8 mouse cellular contexts compared by ENCODE assay signal in genomic region chr19:46135297-46135696, GRCm38 (mm10). TPM values are rescaled to one million over a fixed set of nuclear protein-coding genes. Genes with fewer than 3 reads are reported as not detected.
DNase-seq lines count a peak whose midpoint lies in the region; ATAC-seq lines count a peak whose summit lies in the region.

No protein-coding gene starts in this region.

- DNase-seq in A20 (ENCODE audit: low read depth, low spot score): peak; percentile 89
- DNase-seq in brain, adult 2 months (ENCODE audit: low read depth, low spot score): peak; percentile 92
- peak; percentile 42 to 74 for DNase-seq in monocyte, adult 2 months (ENCODE audit: low read depth in 1 of 2, low spot score in 2 of 2)
- peak; percentile 73 to 89 for DNase-seq in spleen, postnatal 14 days (ENCODE audit: low spot score in 2 of 2)

- peaks cover 15% of the 10 kb centered on the region for H3K4me1 ChIP-seq in heart, embryonic 11.5 days (ENCODE audit: control insufficient read depth, insufficient read depth, low read length)
- H3K4me1 ChIP-seq in kidney, embryonic 15.5 days: peaks cover 29% of the 10 kb centered on the region
- peaks cover 28% of the 10 kb centered on the region for H3K4me1 ChIP-seq in limb, embryonic 15.5 days

- peaks cover 83% of the 10 kb centered on the region for H3K27me3 ChIP-seq in heart, embryonic 11.5 days (ENCODE audit: control insufficient read depth, insufficient read depth, low read length)
- H3K27me3 ChIP-seq in kidney, embryonic 15.5 days: peaks cover 97% of the 10 kb centered on the region
- H3K27me3 ChIP-seq in limb, embryonic 15.5 days: peaks cover 89% of the 10 kb centered on the region

- H3K27ac ChIP-seq in heart, embryonic 11.5 days (ENCODE audit: low read depth, low read length): no peak overlapping the region
- H3K27ac ChIP-seq in kidney, embryonic 15.5 days: no peak overlapping the region
- no peak overlapping the region for H3K27ac ChIP-seq in limb, embryonic 15.5 days

- peak overlapping the region; percentile 100 for H3K4me2 ChIP-seq in heart, embryonic 11.5 days
- H3K4me2 ChIP-seq in kidney, embryonic 15.5 days: peak overlapping the region; percentile 95
- peak overlapping the region; percentile 100 for H3K4me2 ChIP-seq in limb, embryonic 15.5 days

- 0 out of 2 replicates have a peak overlapping the region, but pooled peaks have one; percentile 58 for H3K9ac ChIP-seq in heart, embryonic 11.5 days (ENCODE audit: low read depth, low read length)
- H3K9ac ChIP-seq in kidney, embryonic 15.5 days: 0 out of 2 replicates have a peak overlapping the region, but pooled peaks have one; percentile 33
- no peak overlapping the region for H3K9ac ChIP-seq in limb, embryonic 15.5 days

- ATAC-seq in erythroblast, adult 5-6 weeks (replicated peaks; ENCODE audit: low FRiP score, poor library complexity, severe bottlenecking): peak; percentile 73
- no peak; the same call in 1 of the 2 replicates for ATAC-seq in heart, embryonic 11.5 days (replicated peaks; ENCODE audit: insufficient number of reproducible peaks, low FRiP score, low TSS enrichment)
- ATAC-seq in kidney, embryonic 15.5 days (replicated peaks; ENCODE audit: low FRiP score): peak; percentile 52
- peak; percentile 59; the same call in 1 of the 2 replicates for ATAC-seq in limb, embryonic 15.5 days (ENCODE audit: insufficient number of reproducible peaks, low FRiP score, low TSS enrichment, low read depth)

- H3K9me3 ChIP-seq in heart, embryonic 11.5 days (replicated peaks; ENCODE audit: control insufficient read depth, low read length): no peaks in the 10 kb centered on the region
- no peaks in the 10 kb centered on the region for H3K9me3 ChIP-seq in kidney, embryonic 15.5 days (replicated peaks)
- H3K9me3 ChIP-seq in limb, embryonic 15.5 days: no peaks in the 10 kb centered on the region

- H3K36me3 ChIP-seq in heart, embryonic 11.5 days (ENCODE audit: control insufficient read depth, insufficient read depth, low read length): no peaks in the 10 kb centered on the region
- H3K36me3 ChIP-seq in kidney, embryonic 15.5 days: no peaks in the 10 kb centered on the region
- no peaks in the 10 kb centered on the region for H3K36me3 ChIP-seq in limb, embryonic 15.5 days

- 1% methylated on average over 12 of the region's 12 CpGs for WGBS in heart, embryonic 11.5 days (ENCODE audit: insufficient replicate concordance)
- WGBS in kidney, embryonic 15.5 days: 1% methylated on average over 12 of the region's 12 CpGs
- WGBS in limb, embryonic 15.5 days: 1% methylated on average over 12 of the region's 12 CpGs

- H3K4me3 ChIP-seq in heart, embryonic 11.5 days (ENCODE audit: low read depth, low read length): peak overlapping the region; percentile 58
- H3K4me3 ChIP-seq in kidney, embryonic 15.5 days (replicated peaks): peak overlapping the region; percentile 56
- peak overlapping the region; percentile 51 for H3K4me3 ChIP-seq in limb, embryonic 15.5 days

RNA-seq across cellular contexts. Expression of gene Elovl3, which starts 3.6 kb away (rescaled TPM):
- not detected in 2 replicates for total RNA-seq in erythroblast, adult 5-6 weeks (2015; ENCODE audit: low replicate concordance)
- not detected in 2 replicates for total RNA-seq in erythroblast, adult 5-6 weeks (2017; ENCODE audit: low replicate concordance)
- polyA plus RNA-seq in heart, embryonic 11.5 days (2014; fragmentation: Nextera tagmentation; extraction: Ambion mirVana): not detected in 2 replicates
- not detected in 2 replicates for polyA plus RNA-seq in kidney, embryonic 15.5 days (2015; fragmentation: Nextera tagmentation; extraction: Ambion mirVana)
- 0.40 and 0.66 TPM in 2 replicates for polyA plus RNA-seq in limb, embryonic 15.5 days (2015; fragmentation: Nextera tagmentation; extraction: Ambion mirVana)

RNA-seq across cellular contexts. Expression of gene Pitx3, which starts 12.8 kb away (rescaled TPM):
- total RNA-seq in erythroblast, adult 5-6 weeks (2015; ENCODE audit: low replicate concordance): not detected in 2 replicates
- not detected in 2 replicates for total RNA-seq in erythroblast, adult 5-6 weeks (2017; ENCODE audit: low replicate concordance)
- polyA plus RNA-seq in heart, embryonic 11.5 days (2014; fragmentation: Nextera tagmentation; extraction: Ambion mirVana): 0.26 TPM in 1 of 2 replicates, not detected in the other
- 0.48 and 0.85 TPM in 2 replicates for polyA plus RNA-seq in kidney, embryonic 15.5 days (2015; fragmentation: Nextera tagmentation; extraction: Ambion mirVana)
- 5.4 and 8.5 TPM in 2 replicates for polyA plus RNA-seq in limb, embryonic 15.5 days (2015; fragmentation: Nextera tagmentation; extraction: Ambion mirVana)

RNA-seq across cellular contexts. Expression of gene Gbf1, which starts 17.0 kb away (rescaled TPM):
- total RNA-seq in erythroblast, adult 5-6 weeks (2015; ENCODE audit: low replicate concordance): 22.8 and 22.9 TPM in 2 replicates
- 18.1 and 21.0 TPM in 2 replicates for total RNA-seq in erythroblast, adult 5-6 weeks (2017; ENCODE audit: low replicate concordance)
- 34.0 and 45.7 TPM in 2 replicates for polyA plus RNA-seq in heart, embryonic 11.5 days (2014; fragmentation: Nextera tagmentation; extraction: Ambion mirVana)
- 50.7 and 51.0 TPM in 2 replicates for polyA plus RNA-seq in kidney, embryonic 15.5 days (2015; fragmentation: Nextera tagmentation; extraction: Ambion mirVana)
- polyA plus RNA-seq in limb, embryonic 15.5 days (2015; fragmentation: Nextera tagmentation; extraction: Ambion mirVana): 73.8 and 76.7 TPM in 2 replicates

RNA-seq across cellular contexts. Expression of gene Nolc1, which starts 59.6 kb away (rescaled TPM):
- 12.7 and 16.9 TPM in 2 replicates for total RNA-seq in erythroblast, adult 5-6 weeks (2015; ENCODE audit: low replicate concordance)
- 25.9 and 31.9 TPM in 2 replicates for total RNA-seq in erythroblast, adult 5-6 weeks (2017; ENCODE audit: low replicate concordance)
- 64.1 and 65.4 TPM in 2 replicates for polyA plus RNA-seq in heart, embryonic 11.5 days (2014; fragmentation: Nextera tagmentation; extraction: Ambion mirVana)
- polyA plus RNA-seq in kidney, embryonic 15.5 days (2015; fragmentation: Nextera tagmentation; extraction: Ambion mirVana): 99.4 and 101 TPM in 2 replicates
- polyA plus RNA-seq in limb, embryonic 15.5 days (2015; fragmentation: Nextera tagmentation; extraction: Ambion mirVana): 70.4 and 79.6 TPM in 2 replicates
